Mouse (Mus musculus): Measurements from ENCODE around the gene Rhbdl1. TPM values are rescaled to one million over a fixed set of nuclear protein-coding genes. Genes with fewer than 3 reads are reported as not detected.

Gene Rhbdl1
- polyA plus RNA-seq, 1 experiment from 2014 or later, result 0.48 TPM

- peaks cover 82% of the 10 kb centered on the region for H3K4me1 ChIP-seq (replicated peaks)
- ATAC-seq (ENCODE audit: insufficient read depth), result no peak
- WGBS (ENCODE audit: insufficient replicate concordance), result 48% methylated on average over 3 of the region's 3 CpGs
- no peaks in the 10 kb centered on the region for H3K27me3 ChIP-seq
- no peak overlapping the region for H3K27ac ChIP-seq (replicated peaks)
- peaks cover 56% of the 10 kb centered on the region for H3K36me3 ChIP-seq (replicated peaks)
- no peak overlapping the region for H3K9ac ChIP-seq
- H3K9me3 ChIP-seq (replicated peaks), result no peaks in the 10 kb centered on the region
- H3K4me2 ChIP-seq, result peak overlapping the region; percentile 75; the same call in 1 of the 2 replicates
- H3K4me3 ChIP-seq (replicated peaks), result no peak overlapping the region
These were observed 438 bp upstream of the Rhbdl1 start for GRCm38 (mm10) chr17:25837533-25837932.

- no peaks in the 10 kb centered on the region for H3K27me3 ChIP-seq
- peaks cover 82% of the 10 kb centered on the region for H3K4me1 ChIP-seq (replicated peaks)
- peak overlapping the region; percentile 30; the same call in 1 of the 2 replicates for H3K9ac ChIP-seq
- no peaks in the 10 kb centered on the region for H3K9me3 ChIP-seq (replicated peaks)
- ATAC-seq (ENCODE audit: insufficient read depth), result no peak
- H3K4me3 ChIP-seq (replicated peaks), result peak overlapping the region; percentile 37
- peaks cover 49% of the 10 kb centered on the region for H3K36me3 ChIP-seq (replicated peaks)
- peak overlapping the region; percentile 75 for H3K4me2 ChIP-seq
- H3K27ac ChIP-seq (replicated peaks), result no peak overlapping the region
- WGBS (ENCODE audit: insufficient replicate concordance), result 29% methylated on average over 23 of the region's 23 CpGs
These were observed 559 bp downstream of the Rhbdl1 start for GRCm38 (mm10) chr17:25836397-25837075.

- Histone ChIP-seq H3K27me3 (no peaks in the 10 kb centered on the region), H3K4me3 (replicated peaks) (no peak overlapping the region), H3K9me3 (replicated peaks) (no peaks in the 10 kb centered on the region), H3K4me2 (no peak overlapping the region), H3K9ac (no peak overlapping the region), H3K4me1 (replicated peaks) (peaks cover 87% of the 10 kb centered on the region), H3K36me3 (replicated peaks) (peaks cover 49% of the 10 kb centered on the region), H3K27ac (replicated peaks) (no peak overlapping the region)
- WGBS (ENCODE audit: insufficient replicate concordance), result 89% methylated on average over 16 of the region's 16 CpGs
- ATAC-seq (ENCODE audit: insufficient read depth), result no peak
These were observed 1.3 kb downstream of the Rhbdl1 start for GRCm38 (mm10) chr17:25835816-25836215.

- WGBS (ENCODE audit: insufficient replicate concordance), result 88% methylated on average over 7 of the region's 7 CpGs
- H3K27me3 ChIP-seq, result no peaks in the 10 kb centered on the region
- ATAC-seq (ENCODE audit: insufficient read depth), result no peak
- H3K4me2 ChIP-seq, result peak overlapping the region; percentile 92
- H3K27ac ChIP-seq (replicated peaks), result no peak overlapping the region
- H3K36me3 ChIP-seq (replicated peaks), result peaks cover 49% of the 10 kb centered on the region
- no peak overlapping the region; the same call in 1 of the 2 replicates for H3K4me3 ChIP-seq (replicated peaks)
- peaks cover 89% of the 10 kb centered on the region for H3K4me1 ChIP-seq (replicated peaks)
- no peak overlapping the region for H3K9ac ChIP-seq
- no peaks in the 10 kb centered on the region for H3K9me3 ChIP-seq (replicated peaks)
These were observed 1.8 kb downstream of the Rhbdl1 start for GRCm38 (mm10) chr17:25835301-25835700.

- peaks cover 49% of the 10 kb centered on the region for H3K36me3 ChIP-seq (replicated peaks)
- H3K9me3 ChIP-seq (replicated peaks), result no peaks in the 10 kb centered on the region
- peak overlapping the region; percentile 71; the same call in 1 of the 2 replicates for H3K9ac ChIP-seq
- WGBS (ENCODE audit: insufficient replicate concordance), result 67% methylated on average over 12 of the region's 12 CpGs
- H3K4me1 ChIP-seq (replicated peaks), result peaks cover 90% of the 10 kb centered on the region
- peak overlapping the region; percentile 72 for H3K4me3 ChIP-seq (replicated peaks)
- H3K27ac ChIP-seq (replicated peaks), result 0 out of 2 replicates have a peak overlapping the region, but pooled peaks have one; percentile 90
- peak overlapping the region; percentile 92 for H3K4me2 ChIP-seq
- no peaks in the 10 kb centered on the region for H3K27me3 ChIP-seq
- no peak for ATAC-seq (ENCODE audit: insufficient read depth)
These were observed 2.4 kb downstream of the Rhbdl1 start for GRCm38 (mm10) chr17:25834595-25835222.

GRCm38 (mm10) chr17:25833961-25834594 is 3.0 kb downstream of the Rhbdl1 start:
- H3K36me3 ChIP-seq (replicated peaks), result peaks cover 46% of the 10 kb centered on the region
- peak overlapping the region; percentile 92 for H3K4me2 ChIP-seq
- H3K27me3 ChIP-seq, result no peaks in the 10 kb centered on the region
- no peaks in the 10 kb centered on the region for H3K9me3 ChIP-seq (replicated peaks)
- H3K27ac ChIP-seq (replicated peaks), result peak overlapping the region; percentile 90
- H3K4me1 ChIP-seq (replicated peaks), result peaks cover 91% of the 10 kb centered on the region
- H3K9ac ChIP-seq, result peak overlapping the region; percentile 71
- H3K4me3 ChIP-seq (replicated peaks), result peak overlapping the region; percentile 72
- 33% methylated on average over 6 of the region's 6 CpGs for WGBS (ENCODE audit: insufficient replicate concordance)
- ATAC-seq (ENCODE audit: insufficient read depth), result no peak

- no peaks in the 10 kb centered on the region for H3K9me3 ChIP-seq (replicated peaks)
- WGBS (ENCODE audit: insufficient replicate concordance), result 0% methylated on average over 24 of the region's 24 CpGs
- H3K36me3 ChIP-seq (replicated peaks), result peaks cover 41% of the 10 kb centered on the region
- peaks cover 95% of the 10 kb centered on the region for H3K4me1 ChIP-seq (replicated peaks)
- peak within 1 kb of the TSS; percentile 79 for H3K9ac ChIP-seq
- peak within 1 kb of the TSS; percentile 72 for H3K4me3 ChIP-seq (replicated peaks)
- ATAC-seq (ENCODE audit: insufficient read depth), result peak; percentile 59
- no peaks in the 10 kb centered on the region for H3K27me3 ChIP-seq
- H3K4me2 ChIP-seq, result peak within 1 kb of the TSS; percentile 92
- peak within 1 kb of the TSS; percentile 90 for H3K27ac ChIP-seq (replicated peaks)
These were observed 3.8 kb downstream of the Rhbdl1 start, which contains the start of gene Stub1 for GRCm38 (mm10) chr17:25833291-25833663. TSS of gene Stub1 (minus strand) at chr17:25833404.

- Histone ChIP-seq H3K4me2 (peak overlapping the region; percentile 92), H3K9me3 (replicated peaks) (no peaks in the 10 kb centered on the region), H3K27ac (replicated peaks) (peak overlapping the region; percentile 90), H3K9ac (peak overlapping the region; percentile 79), H3K4me1 (replicated peaks) (peaks cover 92% of the 10 kb centered on the region), H3K27me3 (no peaks in the 10 kb centered on the region), H3K36me3 (replicated peaks) (peaks cover 41% of the 10 kb centered on the region), H3K4me3 (replicated peaks) (peak overlapping the region; percentile 72)
- WGBS (ENCODE audit: insufficient replicate concordance), result 0% methylated on average over 75 of the region's 77 CpGs
- peak; percentile 87 for ATAC-seq (ENCODE audit: insufficient read depth)
These were observed 4.4 kb downstream of the Rhbdl1 start for GRCm38 (mm10) chr17:25832436-25833290.

- Histone ChIP-seq H3K9me3 (replicated peaks) (no peaks in the 10 kb centered on the region), H3K27me3 (no peaks in the 10 kb centered on the region), H3K4me1 (replicated peaks) (peaks cover 82% of the 10 kb centered on the region), H3K27ac (replicated peaks) (peak overlapping the region; percentile 90), H3K36me3 (replicated peaks) (peaks cover 46% of the 10 kb centered on the region), H3K4me3 (replicated peaks) (peak overlapping the region; percentile 72), H3K9ac (peak overlapping the region; percentile 79), H3K4me2 (peak overlapping the region; percentile 92)
- no peak for ATAC-seq (ENCODE audit: insufficient read depth)
- WGBS (ENCODE audit: insufficient replicate concordance), result 41% methylated on average over 21 of the region's 21 CpGs
These were observed 5.4 kb downstream of the Rhbdl1 start for GRCm38 (mm10) chr17:25831451-25832281.

Measured in liver, embryonic 15.5 days (tissue).